Mouse (Mus musculus): ENCODE measurements around the gene Iqgap2. TPM values are rescaled to one million over a fixed set of nuclear protein-coding genes. Genes with fewer than 3 reads are reported as not detected.

Iqgap2 gene
- polyA plus RNA-seq, 1 experiment from 2014 or later: 3.9 TPM

DNA sequence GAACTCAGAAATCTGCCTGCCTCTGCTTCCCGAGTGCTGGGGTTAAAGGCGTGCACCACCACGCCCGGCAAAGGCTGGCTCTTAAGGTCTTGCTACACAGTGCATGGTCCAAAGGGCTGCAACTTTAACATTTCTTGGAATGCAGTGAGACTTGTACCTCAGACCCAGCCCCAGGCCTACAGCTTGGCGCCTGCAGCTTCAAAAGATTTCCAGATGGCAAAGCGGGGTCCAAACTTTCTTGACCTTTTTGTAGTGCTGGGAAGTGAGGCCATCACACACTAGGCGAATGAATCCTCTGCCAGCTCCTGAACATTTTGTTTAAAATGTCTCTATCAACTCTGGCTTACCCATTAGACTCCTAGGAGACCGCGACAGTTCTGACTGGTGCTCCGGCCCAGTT lies 294.1 kb downstream of the Iqgap2 start:
- Histone ChIP-seq H3K4me2 (ENCODE audit: low read length) (no peak overlapping the region), H3K36me3 (ENCODE audit: control insufficient read depth, insufficient read depth, low read length) (peaks cover 19% of the 10 kb centered on the region), H3K9ac (ENCODE audit: low read length) (no peak overlapping the region), H3K4me1 (ENCODE audit: control insufficient read depth in 2 of 2, insufficient read depth in 2 of 2, low read length in 2 of 2) (peaks cover 7 to 9% of the 10 kb centered on the region in 2 experiments; a peak in 3 of 4 replicates), H3K9me3 (ENCODE audit: control insufficient read depth, low read length) (no peaks in the 10 kb centered on the region), H3K27ac (replicated peaks in 1 of 2; ENCODE audit: control insufficient read depth in 1 of 2, insufficient read depth in 1 of 2, low read depth in 2 of 2, low read length in 2 of 2) (no peak overlapping the region), H3K27me3 (ENCODE audit: control insufficient read depth, insufficient read depth, low read length) (no peaks in the 10 kb centered on the region), H3K4me3 (ENCODE audit: control insufficient read depth in 1 of 2, insufficient read depth in 1 of 2, low read depth in 1 of 2, low read length in 2 of 2) (no peak overlapping the region)
- 94% methylated on average over 10 of the region's 10 CpGs for WGBS
- no peak for ATAC-seq (ENCODE audit: insufficient number of reproducible peaks, insufficient read depth, low FRiP score, low read depth)

GRCm38 (mm10) chr13:95596689-95597088 lies 295.0 kb downstream of the Iqgap2 start:
- Histone ChIP-seq H3K36me3 (ENCODE audit: control insufficient read depth, insufficient read depth, low read length) (peaks cover 13% of the 10 kb centered on the region), H3K4me1 (ENCODE audit: control insufficient read depth in 2 of 2, insufficient read depth in 2 of 2, low read length in 2 of 2) (peaks cover 7 to 9% of the 10 kb centered on the region in 2 experiments; a peak in 3 of 4 replicates), H3K27me3 (ENCODE audit: control insufficient read depth, insufficient read depth, low read length) (no peaks in the 10 kb centered on the region), H3K4me3 (ENCODE audit: control insufficient read depth in 1 of 2, insufficient read depth in 1 of 2, low read depth in 1 of 2, low read length in 2 of 2) (no peak overlapping the region), H3K27ac (replicated peaks in 1 of 2; ENCODE audit: control insufficient read depth in 1 of 2, insufficient read depth in 1 of 2, low read depth in 2 of 2, low read length in 2 of 2) (no peak overlapping the region), H3K9me3 (ENCODE audit: control insufficient read depth, low read length) (no peaks in the 10 kb centered on the region), H3K9ac (ENCODE audit: low read length) (no peak overlapping the region), H3K4me2 (ENCODE audit: low read length) (no peak overlapping the region)
- ATAC-seq (ENCODE audit: insufficient number of reproducible peaks, insufficient read depth, low FRiP score, low read depth): no peak
- WGBS: 90% methylated on average over 7 of the region's 7 CpGs

- no peak overlapping the region for H3K4me3 ChIP-seq (ENCODE audit: control insufficient read depth in 1 of 2, insufficient read depth in 1 of 2, low read depth in 1 of 2, low read length in 2 of 2)
- WGBS: 41% methylated on average over 5 of the region's 5 CpGs
- H3K4me2 ChIP-seq (ENCODE audit: low read length): no peak overlapping the region
- no peak overlapping the region for H3K27ac ChIP-seq (replicated peaks in 1 of 2; ENCODE audit: control insufficient read depth in 1 of 2, insufficient read depth in 1 of 2, low read depth in 2 of 2, low read length in 2 of 2)
- H3K27me3 ChIP-seq (ENCODE audit: control insufficient read depth, insufficient read depth, low read length): no peaks in the 10 kb centered on the region
- ATAC-seq (ENCODE audit: insufficient number of reproducible peaks, insufficient read depth, low FRiP score, low read depth): no peak
- no peak overlapping the region for H3K9ac ChIP-seq (ENCODE audit: low read length)
- H3K36me3 ChIP-seq (ENCODE audit: control insufficient read depth, insufficient read depth, low read length): peaks cover 5% of the 10 kb centered on the region
- H3K9me3 ChIP-seq (ENCODE audit: control insufficient read depth, low read length): no peaks in the 10 kb centered on the region
- H3K4me1 ChIP-seq (ENCODE audit: control insufficient read depth in 2 of 2, insufficient read depth in 2 of 2, low read length in 2 of 2): peaks cover 7 to 9% of the 10 kb centered on the region in 2 experiments; a peak in 3 of 4 replicates
Measured at GRCm38 (mm10) chr13:95595921-95596320, 295.8 kb downstream of the Iqgap2 start.

GRCm38 (mm10) chr13:95595411-95595810 lies 296.3 kb downstream of the Iqgap2 start:
- WGBS: 56% methylated on average over 7 of the region's 7 CpGs
- Histone ChIP-seq H3K9ac (ENCODE audit: low read length) (no peak overlapping the region), H3K27ac (replicated peaks in 1 of 2; ENCODE audit: control insufficient read depth in 1 of 2, insufficient read depth in 1 of 2, low read depth in 2 of 2, low read length in 2 of 2) (no peak overlapping the region), H3K4me2 (ENCODE audit: low read length) (no peak overlapping the region), H3K4me3 (ENCODE audit: control insufficient read depth in 1 of 2, insufficient read depth in 1 of 2, low read depth in 1 of 2, low read length in 2 of 2) (no peak overlapping the region), H3K9me3 (ENCODE audit: control insufficient read depth, low read length) (no peaks in the 10 kb centered on the region), H3K36me3 (ENCODE audit: control insufficient read depth, insufficient read depth, low read length) (peaks cover under 1% of the 10 kb centered on the region; the same call in 1 of the 2 replicates), H3K27me3 (ENCODE audit: control insufficient read depth, insufficient read depth, low read length) (no peaks in the 10 kb centered on the region), H3K4me1 (ENCODE audit: control insufficient read depth in 2 of 2, insufficient read depth in 2 of 2, low read length in 2 of 2) (peaks cover 8 to 9% of the 10 kb centered on the region in 2 experiments)
- ATAC-seq (ENCODE audit: insufficient number of reproducible peaks, insufficient read depth, low FRiP score, low read depth): no peak

GRCm38 (mm10) chr13:95592860-95593259 lies 298.9 kb downstream of the Iqgap2 start:
- Histone ChIP-seq H3K36me3 (ENCODE audit: control insufficient read depth, insufficient read depth, low read length) (no peaks in the 10 kb centered on the region), H3K27ac (replicated peaks in 1 of 2; ENCODE audit: control insufficient read depth in 1 of 2, insufficient read depth in 1 of 2, low read depth in 2 of 2, low read length in 2 of 2) (0 out of 4 replicates have a peak overlapping the region, but pooled peaks of 1 of the 2 experiments have one; percentile 12), H3K4me2 (ENCODE audit: low read length) (no peak overlapping the region), H3K27me3 (ENCODE audit: control insufficient read depth, insufficient read depth, low read length) (no peaks in the 10 kb centered on the region), H3K4me3 (ENCODE audit: control insufficient read depth in 1 of 2, insufficient read depth in 1 of 2, low read depth in 1 of 2, low read length in 2 of 2) (no peak overlapping the region), H3K4me1 (ENCODE audit: control insufficient read depth in 2 of 2, insufficient read depth in 2 of 2, low read length in 2 of 2) (peaks cover 10 to 16% of the 10 kb centered on the region in 2 experiments), H3K9me3 (ENCODE audit: control insufficient read depth, low read length) (no peaks in the 10 kb centered on the region), H3K9ac (ENCODE audit: low read length) (no peak overlapping the region)
- ATAC-seq (ENCODE audit: insufficient number of reproducible peaks, insufficient read depth, low FRiP score, low read depth): peak; percentile 65
- 54% methylated on average over 10 of the region's 10 CpGs for WGBS

GRCm38 (mm10) chr13:95591606-95592005 lies 300.1 kb downstream of the Iqgap2 start:
- Histone ChIP-seq H3K9me3 (ENCODE audit: control insufficient read depth, low read length) (no peaks in the 10 kb centered on the region), H3K27me3 (ENCODE audit: control insufficient read depth, insufficient read depth, low read length) (no peaks in the 10 kb centered on the region), H3K9ac (ENCODE audit: low read length) (no peak overlapping the region), H3K4me2 (ENCODE audit: low read length) (no peak overlapping the region), H3K4me1 (ENCODE audit: control insufficient read depth in 2 of 2, insufficient read depth in 2 of 2, low read length in 2 of 2) (peaks cover 10 to 16% of the 10 kb centered on the region in 2 experiments), H3K4me3 (ENCODE audit: control insufficient read depth in 1 of 2, insufficient read depth in 1 of 2, low read depth in 1 of 2, low read length in 2 of 2) (no peak overlapping the region), H3K36me3 (ENCODE audit: control insufficient read depth, insufficient read depth, low read length) (no peaks in the 10 kb centered on the region), H3K27ac (replicated peaks in 1 of 2; ENCODE audit: control insufficient read depth in 1 of 2, insufficient read depth in 1 of 2, low read depth in 2 of 2, low read length in 2 of 2) (no peak overlapping the region)
- WGBS: 88% methylated on average over 3 of the region's 3 CpGs
- ATAC-seq (ENCODE audit: insufficient number of reproducible peaks, insufficient read depth, low FRiP score, low read depth): no peak

DNA sequence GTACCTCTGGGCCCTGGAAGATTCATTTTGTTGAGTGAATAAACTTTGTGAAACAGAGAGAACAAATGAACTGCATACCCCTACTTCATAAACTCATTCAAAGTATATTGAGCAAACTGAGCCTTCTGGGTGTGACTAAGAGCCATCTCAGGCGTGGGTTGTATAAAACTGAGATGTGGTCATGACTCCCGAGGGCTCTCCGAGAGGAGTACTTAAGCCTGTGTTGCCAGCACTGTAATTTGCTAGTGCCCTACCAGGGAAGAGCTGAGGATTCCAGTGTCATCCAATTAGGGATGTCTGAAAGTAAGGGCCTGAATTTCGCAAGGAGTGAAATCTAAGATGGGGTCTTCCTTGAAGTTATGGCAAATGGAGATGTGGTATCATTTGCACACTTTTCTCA lies 304.1 kb downstream of the Iqgap2 start:
- no peak overlapping the region for H3K4me3 ChIP-seq (ENCODE audit: control insufficient read depth in 1 of 2, insufficient read depth in 1 of 2, low read depth in 1 of 2, low read length in 2 of 2)
- H3K9ac ChIP-seq (ENCODE audit: low read length): no peak overlapping the region
- no peak overlapping the region for H3K27ac ChIP-seq (replicated peaks in 1 of 2; ENCODE audit: control insufficient read depth in 1 of 2, insufficient read depth in 1 of 2, low read depth in 2 of 2, low read length in 2 of 2)
- WGBS: 89% methylated on average over 4 of the region's 4 CpGs
- ATAC-seq (ENCODE audit: insufficient number of reproducible peaks, insufficient read depth, low FRiP score, low read depth): no peak
- no peak overlapping the region for H3K4me2 ChIP-seq (ENCODE audit: low read length)
- H3K27me3 ChIP-seq (ENCODE audit: control insufficient read depth, insufficient read depth, low read length): no peaks in the 10 kb centered on the region
- H3K4me1 ChIP-seq (ENCODE audit: control insufficient read depth in 2 of 2, insufficient read depth in 2 of 2, low read length in 2 of 2): peaks cover 12 to 22% of the 10 kb centered on the region in 2 experiments
- no peaks in the 10 kb centered on the region for H3K9me3 ChIP-seq (ENCODE audit: control insufficient read depth, low read length)
- no peaks in the 10 kb centered on the region for H3K36me3 ChIP-seq (ENCODE audit: control insufficient read depth, insufficient read depth, low read length)

- Histone ChIP-seq H3K27me3 (ENCODE audit: control insufficient read depth, insufficient read depth, low read length) (no peaks in the 10 kb centered on the region), H3K9me3 (ENCODE audit: control insufficient read depth, low read length) (no peaks in the 10 kb centered on the region), H3K9ac (ENCODE audit: low read length) (no peak overlapping the region), H3K4me2 (ENCODE audit: low read length) (no peak overlapping the region), H3K36me3 (ENCODE audit: control insufficient read depth, insufficient read depth, low read length) (no peaks in the 10 kb centered on the region), H3K4me3 (ENCODE audit: control insufficient read depth in 1 of 2, insufficient read depth in 1 of 2, low read depth in 1 of 2, low read length in 2 of 2) (no peak overlapping the region), H3K27ac (replicated peaks in 1 of 2; ENCODE audit: control insufficient read depth in 1 of 2, insufficient read depth in 1 of 2, low read depth in 2 of 2, low read length in 2 of 2) (no peak overlapping the region), H3K4me1 (ENCODE audit: control insufficient read depth in 2 of 2, insufficient read depth in 2 of 2, low read length in 2 of 2) (peaks cover 10 to 19% of the 10 kb centered on the region in 2 experiments)
- WGBS: 88% methylated on average over 5 of the region's 5 CpGs
- ATAC-seq (ENCODE audit: insufficient number of reproducible peaks, insufficient read depth, low FRiP score, low read depth): no peak
Measured at GRCm38 (mm10) chr13:95584898-95585297, 306.8 kb downstream of the Iqgap2 start.
